9 mouse cellular contexts compared by ENCODE assay signal in the genomic region with DNA sequence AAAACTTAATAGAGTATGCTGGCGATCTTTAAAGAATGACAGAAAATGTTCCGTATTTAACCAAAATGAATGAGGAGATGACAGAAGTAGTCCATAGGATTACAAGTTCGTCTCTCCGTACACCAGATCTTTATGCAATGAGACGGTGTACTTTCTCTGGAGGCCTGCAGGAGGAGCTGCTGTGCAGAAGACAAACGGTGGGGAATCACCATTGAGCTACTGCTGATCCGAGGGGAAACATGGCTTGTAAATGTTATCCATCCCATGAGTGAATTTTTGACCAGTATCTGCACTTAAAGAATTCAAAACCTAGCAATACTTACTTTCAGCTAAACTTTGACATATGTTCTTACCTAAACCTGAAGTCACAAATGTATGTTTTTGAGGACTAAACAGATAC.
DNase-seq lines count a peak whose midpoint lies in the region; ATAC-seq and TF ChIP-seq lines count a peak whose summit lies in the region.
"Had no signal": no experiment of that assay in that cellular context is flagged by ENCODE, and none has a peak within 500 bp of the region (broad histone marks: within the 10 kb centered on the region; RNA-seq: fewer than 3 reads in every experiment).

No protein-coding gene starts in this region.

- no peak overlapping the region for H3K4me3 ChIP-seq in kidney, embryonic 16.5 days (ENCODE audit: low read length)
- H3K4me3 ChIP-seq in ES-Bruce4 (ENCODE audit: low read depth, low read length) = no peak overlapping the region
- H3K4me3 ChIP-seq: liver, embryonic 15.5 days had no signal

- H3K36me3 ChIP-seq in kidney, embryonic 16.5 days (ENCODE audit: insufficient read depth, low read length) = no peaks in the 10 kb centered on the region
- no peaks in the 10 kb centered on the region for H3K36me3 ChIP-seq in ES-Bruce4 (ENCODE audit: control insufficient read depth, insufficient read depth, low read length, poor library complexity, severe bottlenecking)
- H3K36me3 ChIP-seq: liver, embryonic 15.5 days had no signal

- H3K4me1 ChIP-seq in kidney, embryonic 16.5 days (ENCODE audit: insufficient read depth, low read length) = no peaks in the 10 kb centered on the region
- no peaks in the 10 kb centered on the region for H3K4me1 ChIP-seq in ES-Bruce4 (ENCODE audit: control insufficient read depth, insufficient read depth, low read length)
- H3K4me1 ChIP-seq: liver, embryonic 15.5 days had no signal

- H3K27me3 ChIP-seq in kidney, embryonic 16.5 days (ENCODE audit: insufficient read depth, low read length) = no peaks in the 10 kb centered on the region
- H3K27me3 ChIP-seq in ES-Bruce4 (ENCODE audit: control insufficient read depth, insufficient read depth, low read length, poor library complexity, severe bottlenecking) = no peaks in the 10 kb centered on the region
- H3K27me3 ChIP-seq: liver, embryonic 15.5 days had no signal

- no peak for TF ChIP-seq EP300 in ES-Bruce4 (IDR thresholded peaks at IDR 0.05; ENCODE audit: insufficient read depth, low read depth, low read length)

- no peak overlapping the region for H3K27ac ChIP-seq in kidney, embryonic 16.5 days (ENCODE audit: low read length)
- H3K27ac ChIP-seq in ES-Bruce4 (ENCODE audit: insufficient read depth, low read length) = no peak overlapping the region
- H3K27ac ChIP-seq: liver, embryonic 15.5 days had no signal

- peak; percentile 47 for TF ChIP-seq CTCF in ES-Bruce4 (IDR thresholded peaks at IDR 0.05; ENCODE audit: low read depth, low read length)

- 53% methylated on average over 7 of the region's 7 CpGs for WGBS in kidney, embryonic 16.5 days

- DNase-seq in CD4-positive, CD25-positive, alpha-beta regulatory T cell, adult 2 months (ENCODE audit: low read depth, low spot score) = peak; percentile 16
- DNase-seq in kidney, adult 9 months = peak; percentile 15
- DNase-seq in gastrocnemius, postnatal 10 days = peak; percentile 50
- DNase-seq in retina, postnatal 1 day = peak; percentile 39
- DNase-seq in urinary bladder, adult 18-20 months (ENCODE audit: low spot score in 2 of 2) = no peak

- no peaks in the 10 kb centered on the region for H3K9me3 ChIP-seq in kidney, embryonic 16.5 days (ENCODE audit: low read length)
- no peaks in the 10 kb centered on the region for H3K9me3 ChIP-seq in ES-Bruce4 (replicated peaks; ENCODE audit: control insufficient read depth, insufficient read depth, low read length, poor library complexity, severe bottlenecking)
- H3K9me3 ChIP-seq: liver, embryonic 15.5 days had no signal

- no peak overlapping the region for H3K4me2 ChIP-seq in kidney, embryonic 16.5 days (replicated peaks; ENCODE audit: low read depth, low read length)
- H3K4me2 ChIP-seq: liver, embryonic 15.5 days had no signal

- ATAC-seq in CD4-positive, CD25-positive, alpha-beta regulatory T cell, adult 4 months = no peak
- ATAC-seq in kidney, embryonic 16.5 days (ENCODE audit: low FRiP score, low TSS enrichment) = no peak

- H3K9ac ChIP-seq in kidney, embryonic 16.5 days (replicated peaks; ENCODE audit: low read length) = no peak overlapping the region
- no peak overlapping the region for H3K9ac ChIP-seq in ES-Bruce4 (ENCODE audit: low read depth, poor library complexity, severe bottlenecking)
- H3K9ac ChIP-seq: liver, embryonic 15.5 days had no signal

- no peak for TF ChIP-seq POLR2A in ES-Bruce4 (IDR thresholded peaks at IDR 0.05; ENCODE audit: insufficient read depth, low read length)

Comparison
In these comparisons a context has a peak if more than half of its experiments do, and no peak if none do; other contexts are left out.
1. DNase-seq: peak in CD4-positive, CD25-positive, alpha-beta regulatory T cell, adult 2 months (single experiment), kidney, adult 9 months (single experiment), gastrocnemius, postnatal 10 days (single experiment) and retina, postnatal 1 day (single experiment); none in urinary bladder, adult 18-20 months (0 of 2).